In the genomic region with DNA sequence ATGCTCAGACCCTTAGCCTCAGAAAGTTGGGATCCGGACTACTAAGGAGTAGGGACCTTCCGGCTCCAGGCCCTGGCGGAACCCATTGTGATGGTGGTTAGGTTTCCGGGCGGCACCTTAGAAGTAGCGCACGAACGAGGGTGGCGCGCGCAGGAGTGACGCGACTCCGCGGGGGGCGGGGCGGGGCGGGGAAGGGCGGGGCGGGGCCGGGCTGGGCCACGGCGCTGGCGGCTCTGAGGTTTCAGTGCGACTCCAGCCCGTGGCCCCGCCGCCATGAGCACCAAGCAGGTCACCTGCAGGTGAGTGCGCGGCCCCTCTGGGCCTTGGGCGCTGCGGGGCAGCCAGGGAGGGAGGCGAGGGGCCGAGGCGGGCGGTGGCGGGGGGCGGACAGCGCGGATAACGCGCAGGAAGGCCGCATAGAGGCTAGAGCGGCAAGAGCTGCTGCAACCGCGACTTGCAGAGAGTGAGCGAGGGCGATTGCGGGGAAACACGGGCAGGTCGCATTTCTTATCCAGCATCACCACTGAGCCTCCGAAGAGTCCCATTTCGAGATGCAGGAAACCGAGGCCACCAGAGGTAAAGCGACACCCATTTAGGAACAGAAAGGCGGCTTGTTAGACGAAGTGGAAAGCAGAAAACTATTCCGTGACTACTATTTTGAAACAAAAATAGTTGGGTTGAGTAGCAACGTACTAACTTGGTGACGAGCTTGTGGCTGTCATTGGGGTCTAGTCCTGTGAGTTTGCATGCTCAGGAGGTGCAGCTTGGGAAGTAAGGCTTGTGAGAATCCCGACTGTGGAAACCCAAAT, we compare ENCODE assay signal across 8 mouse cellular contexts. TPM values are rescaled to one million over a fixed set of nuclear protein-coding genes. Genes with fewer than 3 reads are reported as not detected.
A peak's percentile ranks its signal among the peaks of the same experiment; 100 is the strongest.
DNase-seq lines count a peak whose midpoint lies in the region; ATAC-seq and TF ChIP-seq lines count a peak whose summit lies in the region.

Mkrn2 (plus strand) TSS at position 188 of the 809 bp plus-strand sequence.

- H3K4me3 ChIP-seq in forebrain, postnatal 0 days (ENCODE audit: low read depth, low read length), result peak within 1 kb of the TSS; percentile 86
- H3K4me3 ChIP-seq in lung, embryonic 15.5 days, result peak within 1 kb of the TSS; percentile 87
- H3K4me3 ChIP-seq in olfactory bulb, adult 2 months (ENCODE audit: insufficient read depth, low read depth, low read length), result peak within 1 kb of the TSS; percentile 70

- H3K27me3 ChIP-seq in forebrain, postnatal 0 days (ENCODE audit: insufficient read depth, low read length), result no peaks in the 10 kb centered on the region
- H3K27me3 ChIP-seq in lung, embryonic 15.5 days, result no peaks in the 10 kb centered on the region

- intact Hi-C loops in heart, postnatal 36 days (cut with DNase I), result loop anchor here (5.0 to 10.0 kb wide), 3 partner anchors 75 to 203 kb away; partner anchors contain the start of genes Cand2, Raf1 and Rpl32

- under 1% methylated on average over 56 of the region's 61 CpGs for WGBS in forebrain, postnatal 0 days
- under 1% methylated on average over 58 of the region's 61 CpGs for WGBS in lung, embryonic 15.5 days
- WGBS in olfactory bulb, adult 2 months, result under 1% methylated on average over 61 of the region's 61 CpGs

- H3K27ac ChIP-seq in forebrain, postnatal 0 days (ENCODE audit: low read depth, low read length), result peak within 1 kb of the TSS; percentile 90
- peak within 1 kb of the TSS; percentile 69; the same call in 1 of the 2 replicates for H3K27ac ChIP-seq in lung, embryonic 15.5 days
- no peak within 1 kb of the TSS for H3K27ac ChIP-seq in olfactory bulb, adult 2 months (ENCODE audit: insufficient read depth, low read depth, low read length)

- H3K4me2 ChIP-seq in forebrain, postnatal 0 days (ENCODE audit: low read depth), result peak within 1 kb of the TSS; percentile 66
- H3K4me2 ChIP-seq in lung, embryonic 15.5 days, result peak within 1 kb of the TSS; percentile 73

- ATAC-seq in forebrain, postnatal 0 days, result peak; percentile 97
- peak; percentile 90 for ATAC-seq in lung, embryonic 15.5 days (ENCODE audit: borderline replicate concordance, extremely low read depth, low FRiP score, low TSS enrichment)

- H3K9ac ChIP-seq in forebrain, postnatal 0 days, result peak within 1 kb of the TSS; percentile 83
- H3K9ac ChIP-seq in lung, embryonic 15.5 days, result peak within 1 kb of the TSS; percentile 89

- DNase-seq in MEL-GATA-1-ER (ENCODE audit: extremely low read depth, low read depth), result peak; percentile 71
- peak; percentile 71 to 88 for DNase-seq in cerebellum, adult 18-20 months
- peak; percentile 94 for DNase-seq in forebrain, postnatal 0 days
- DNase-seq in heart, postnatal 36 days, result peak; percentile 86 to 87
- DNase-seq in layer of hippocampus, adult 18-20 months (ENCODE audit: low spot score in 2 of 2), result peak; percentile 60 to 79
- peak; percentile 61 for DNase-seq in thymus, adult 18-20 months

- TF ChIP-seq POLR2A in olfactory bulb, adult 2 months (IDR thresholded peaks at IDR 0.05; ENCODE audit: insufficient read depth, low read depth, low read length), result peak; percentile 57

- H3K9me3 ChIP-seq in forebrain, postnatal 0 days (ENCODE audit: low read length), result no peaks in the 10 kb centered on the region
- H3K9me3 ChIP-seq in lung, embryonic 15.5 days, result no peaks in the 10 kb centered on the region

- 0 out of 2 replicates have a peak, but pooled peaks cover 4% of the 10 kb centered on the region for H3K36me3 ChIP-seq in forebrain, postnatal 0 days (ENCODE audit: insufficient read depth)
- no peaks in the 10 kb centered on the region for H3K36me3 ChIP-seq in lung, embryonic 15.5 days

- no peaks in the 10 kb centered on the region for H3K4me1 ChIP-seq in forebrain, postnatal 0 days (ENCODE audit: insufficient read depth)
- H3K4me1 ChIP-seq in lung, embryonic 15.5 days, result peaks cover 12% of the 10 kb centered on the region
- H3K4me1 ChIP-seq in olfactory bulb, adult 2 months (ENCODE audit: control insufficient read depth, insufficient read depth, low read length), result peaks cover 11% of the 10 kb centered on the region

- no peak for TF ChIP-seq CTCF in forebrain, postnatal 0 days (IDR thresholded peaks at IDR 0.05; ENCODE audit: low read depth)
- TF ChIP-seq CTCF in olfactory bulb, adult 2 months (IDR thresholded peaks at IDR 0.05; ENCODE audit: insufficient read depth, low read depth, low read length), result no peak

RNA-seq across cellular contexts. Expression of gene Mkrn2, which starts in this region (rescaled TPM):
- 25.4 and 28.2 TPM in 2 replicates for total RNA-seq in forebrain, postnatal 0 days (2014; rRNA removed)
- 43.7 and 46.0 TPM in 2 replicates for polyA plus RNA-seq in forebrain, postnatal 0 days (2015; fragmentation: Nextera tagmentation; extraction: Ambion mirVana)
- total RNA-seq in heart, postnatal 36 days (2021), result 10 to 100 TPM; 43.1 to 46.4 TPM
- 10 to 100 TPM; 33.0 to 41.2 TPM for total RNA-seq in layer of hippocampus, adult 18-20 months (2021)
- polyA plus RNA-seq in lung, embryonic 15.5 days (2015; fragmentation: Nextera tagmentation; extraction: Ambion mirVana), result 27.1 and 29.0 TPM in 2 replicates
- polyA plus RNA-seq in olfactory bulb, adult 2 months (2012; ENCODE audit: insufficient read depth, insufficient read length, low replicate concordance, missing spikeins), result not detected in 2 replicates

Comparison
In these comparisons a context has a peak if more than half of its experiments do, and no peak if none do; other contexts are left out.
1. RNA of gene Mkrn2 (polyA plus RNA-seq): 43.7 to 46.0 TPM in forebrain, postnatal 0 days and 27.1 to 29.0 TPM in lung, embryonic 15.5 days; not detected in olfactory bulb, adult 2 months; every median in the first group is over 10 times any median in the second.
2. Peak in every context shown above with its lines, with median percentiles within 50 percentile points of each other: DNase-seq and H3K4me3 ChIP-seq.